Mouse (Mus musculus): ENCODE data around the gene Naaa. TPM values are rescaled to one million over a fixed set of nuclear protein-coding genes. Genes with fewer than 3 reads are reported as not detected.
A peak's percentile ranks its signal among the peaks of the same experiment; 100 is the strongest.

The Naaa gene
- polyA plus RNA-seq, 1 experiment, result 32.1 TPM

- H3K27me3 ChIP-seq (ENCODE audit: control insufficient read depth, insufficient read depth, low read length), result no peaks in the 10 kb centered on the region
- WGBS, result 48% methylated on average over 6 of the region's 6 CpGs
- no peak for DNase-seq
- no peaks in the 10 kb centered on the region for H3K4me1 ChIP-seq (ENCODE audit: control insufficient read depth, insufficient read depth, low read length)
- no peak overlapping the region for H3K27ac ChIP-seq (ENCODE audit: insufficient read depth, low read length)
- TF ChIP-seq CTCF (IDR thresholded peaks at IDR 0.05; ENCODE audit: borderline replicate concordance, insufficient read depth, low read depth, low read length), result no peak
- no peak for TF ChIP-seq POLR2A (IDR thresholded peaks at IDR 0.05; ENCODE audit: borderline replicate concordance, insufficient read depth, low read length)
- H3K4me3 ChIP-seq (replicated peaks; ENCODE audit: insufficient read depth, low read depth, low read length), result no peak overlapping the region
Observed at GRCm38 (mm10) chr5:92254476-92254875, 23.5 kb downstream of the Naaa start.

DNA sequence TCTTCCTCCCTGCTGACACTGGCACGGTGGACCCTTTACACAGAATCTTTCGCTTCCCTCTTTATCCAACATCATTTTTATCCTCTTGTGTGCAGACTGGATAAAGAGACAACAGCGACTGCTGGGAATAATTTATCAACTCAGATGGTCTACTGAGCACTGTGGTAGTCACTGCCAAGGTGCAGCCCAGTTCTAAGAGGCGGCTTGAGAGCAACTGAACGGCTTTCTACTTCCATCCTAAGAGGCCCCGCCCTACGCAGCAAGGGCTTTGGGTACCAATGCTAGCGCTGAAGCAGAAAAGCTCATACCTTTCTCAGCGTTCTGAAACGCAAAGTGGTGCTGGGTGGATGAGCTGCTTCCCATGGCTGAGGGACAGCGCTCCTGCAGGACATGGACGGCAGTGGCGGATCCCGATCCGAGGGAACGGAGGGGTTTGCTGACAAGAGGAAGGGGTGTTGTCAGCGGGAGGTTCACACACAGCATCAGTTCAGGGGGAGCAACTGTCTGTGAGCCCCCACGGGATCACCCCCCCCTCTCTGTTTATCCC lies 25.1 kb downstream of the Naaa start:
- TF ChIP-seq POLR2A (IDR thresholded peaks at IDR 0.05; ENCODE audit: borderline replicate concordance, insufficient read depth, low read length) (no peak), CTCF (IDR thresholded peaks at IDR 0.05; ENCODE audit: borderline replicate concordance, insufficient read depth, low read depth, low read length) (peak; percentile 40)
- H3K27me3 ChIP-seq (ENCODE audit: control insufficient read depth, insufficient read depth, low read length), result no peaks in the 10 kb centered on the region
- no peak overlapping the region for H3K4me3 ChIP-seq (replicated peaks; ENCODE audit: insufficient read depth, low read depth, low read length)
- H3K4me1 ChIP-seq (ENCODE audit: control insufficient read depth, insufficient read depth, low read length), result no peaks in the 10 kb centered on the region
- DNase-seq, result no peak
- H3K27ac ChIP-seq (ENCODE audit: insufficient read depth, low read length), result no peak overlapping the region
- 13% methylated on average over 18 of the region's 18 CpGs for WGBS

GRCm38 (mm10) chr5:92252031-92252430 lies 25.9 kb downstream of the Naaa start:
- Histone ChIP-seq H3K27ac (ENCODE audit: insufficient read depth, low read length) (no peak overlapping the region), H3K4me1 (ENCODE audit: control insufficient read depth, insufficient read depth, low read length) (no peaks in the 10 kb centered on the region), H3K27me3 (ENCODE audit: control insufficient read depth, insufficient read depth, low read length) (no peaks in the 10 kb centered on the region), H3K4me3 (replicated peaks; ENCODE audit: insufficient read depth, low read depth, low read length) (no peak overlapping the region)
- DNase-seq, result no peak
- WGBS, result 95% methylated on average over 6 of the region's 6 CpGs
- TF ChIP-seq POLR2A (IDR thresholded peaks at IDR 0.05; ENCODE audit: borderline replicate concordance, insufficient read depth, low read length) (no peak), CTCF (IDR thresholded peaks at IDR 0.05; ENCODE audit: borderline replicate concordance, insufficient read depth, low read depth, low read length) (no peak)

GRCm38 (mm10) chr5:92248614-92249013 lies 29.4 kb downstream of the Naaa start:
- TF ChIP-seq POLR2A (IDR thresholded peaks at IDR 0.05; ENCODE audit: borderline replicate concordance, insufficient read depth, low read length) (no peak), CTCF (IDR thresholded peaks at IDR 0.05; ENCODE audit: borderline replicate concordance, insufficient read depth, low read depth, low read length) (no peak)
- H3K27me3 ChIP-seq (ENCODE audit: control insufficient read depth, insufficient read depth, low read length), result no peaks in the 10 kb centered on the region
- WGBS, result 81% methylated on average over 11 of the region's 11 CpGs
- no peak for DNase-seq
- H3K4me3 ChIP-seq (replicated peaks; ENCODE audit: insufficient read depth, low read depth, low read length), result no peak overlapping the region
- H3K27ac ChIP-seq (ENCODE audit: insufficient read depth, low read length), result no peak overlapping the region
- H3K4me1 ChIP-seq (ENCODE audit: control insufficient read depth, insufficient read depth, low read length), result no peaks in the 10 kb centered on the region

- H3K4me3 ChIP-seq (replicated peaks; ENCODE audit: insufficient read depth, low read depth, low read length), result no peak overlapping the region
- TF ChIP-seq CTCF (IDR thresholded peaks at IDR 0.05; ENCODE audit: borderline replicate concordance, insufficient read depth, low read depth, low read length), result no peak
- no peak for TF ChIP-seq POLR2A (IDR thresholded peaks at IDR 0.05; ENCODE audit: borderline replicate concordance, insufficient read depth, low read length)
- 94% methylated on average over 9 of the region's 9 CpGs for WGBS
Observed at GRCm38 (mm10) chr5:92245483-92245882, 32.5 kb downstream of the Naaa start.

DNA sequence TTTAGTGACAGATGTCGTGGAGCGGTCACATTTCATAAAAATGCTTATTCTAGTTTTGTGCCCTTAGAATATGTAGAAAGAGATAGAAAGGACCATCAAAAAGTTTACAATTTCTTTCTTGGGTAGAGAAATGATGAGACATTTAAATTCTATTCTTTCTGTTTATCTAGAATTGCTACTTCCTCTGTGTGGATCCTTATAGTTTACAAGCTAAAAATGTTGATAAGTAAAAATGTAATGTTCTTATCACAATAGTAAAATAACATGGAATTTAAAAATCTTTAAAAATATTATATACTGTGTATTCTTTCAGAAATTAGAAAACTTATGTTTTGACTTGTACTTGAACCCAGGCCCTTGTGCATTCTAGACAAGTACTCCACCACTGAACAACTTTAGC lies 33.1 kb downstream of the Naaa start:
- 94% methylated on average over 2 of the region's 2 CpGs for WGBS

More at GRCm38 (mm10) chr5:92245483-92245882, 32.5 kb downstream of the Naaa start:
- Histone ChIP-seq H3K27me3 (ENCODE audit: control insufficient read depth, insufficient read depth, low read length) (no peaks in the 10 kb centered on the region; the same call in 1 of the 2 replicates), H3K27ac (ENCODE audit: insufficient read depth, low read length) (no peak overlapping the region), H3K4me1 (ENCODE audit: control insufficient read depth, insufficient read depth, low read length) (no peaks in the 10 kb centered on the region)
- DNase-seq, result no peak

DNA sequence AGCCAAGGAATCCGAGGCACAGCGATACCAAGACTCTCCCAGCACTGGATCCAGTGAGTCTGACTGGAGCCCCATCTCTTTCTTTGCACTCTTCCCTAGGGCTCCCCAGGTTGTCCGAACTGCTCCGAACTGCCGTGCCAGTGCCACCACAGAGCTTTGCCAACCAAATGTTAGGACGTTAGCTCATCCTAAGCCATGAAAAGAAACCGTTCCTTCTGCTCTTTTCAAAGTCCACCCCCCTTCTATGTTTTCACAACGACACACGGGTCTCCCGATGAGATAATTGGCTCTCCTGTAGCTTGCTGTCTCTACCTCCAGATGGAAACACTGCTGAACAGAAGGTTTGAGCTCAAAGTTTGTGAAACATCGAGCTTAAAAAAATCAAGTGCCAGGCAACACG lies 37.2 kb downstream of the Naaa start:
- TF ChIP-seq CTCF (IDR thresholded peaks at IDR 0.05; ENCODE audit: borderline replicate concordance, insufficient read depth, low read depth, low read length), result no peak
- TF ChIP-seq POLR2A (IDR thresholded peaks at IDR 0.05; ENCODE audit: borderline replicate concordance, insufficient read depth, low read length), result no peak
- H3K4me1 ChIP-seq (ENCODE audit: control insufficient read depth, insufficient read depth, low read length), result no peaks in the 10 kb centered on the region
- H3K27ac ChIP-seq (ENCODE audit: insufficient read depth, low read length), result no peak overlapping the region
- no peak overlapping the region for H3K4me3 ChIP-seq (replicated peaks; ENCODE audit: insufficient read depth, low read depth, low read length)
- H3K27me3 ChIP-seq (ENCODE audit: control insufficient read depth, insufficient read depth, low read length), result no peaks in the 10 kb centered on the region; the same call in 1 of the 2 replicates
- no peak for DNase-seq
- 55% methylated on average over 12 of the region's 12 CpGs for WGBS

More for the DNA sequence above, 33.1 kb downstream of the Naaa start:
- no peak for TF ChIP-seq CTCF (IDR thresholded peaks at IDR 0.05; ENCODE audit: borderline replicate concordance, insufficient read depth, low read depth, low read length)
- TF ChIP-seq POLR2A (IDR thresholded peaks at IDR 0.05; ENCODE audit: borderline replicate concordance, insufficient read depth, low read length), result no peak
- H3K27me3 ChIP-seq (ENCODE audit: control insufficient read depth, insufficient read depth, low read length), result no peaks in the 10 kb centered on the region; the same call in 1 of the 2 replicates
- no peak overlapping the region for H3K27ac ChIP-seq (ENCODE audit: insufficient read depth, low read length)
- DNase-seq, result no peak
- no peaks in the 10 kb centered on the region for H3K4me1 ChIP-seq (ENCODE audit: control insufficient read depth, insufficient read depth, low read length)
- no peak overlapping the region for H3K4me3 ChIP-seq (replicated peaks; ENCODE audit: insufficient read depth, low read depth, low read length)

All from cerebellum, adult 2 months (tissue).